Mouse (Mus musculus): ENCODE measurements at regions not wholly inside any gene's neighbourhood (a gene's known extent, or its start where the extent isn't known, plus 50 kb on each side); places are given as distances from the start of the nearest gene placed in this dataset.

DNA sequence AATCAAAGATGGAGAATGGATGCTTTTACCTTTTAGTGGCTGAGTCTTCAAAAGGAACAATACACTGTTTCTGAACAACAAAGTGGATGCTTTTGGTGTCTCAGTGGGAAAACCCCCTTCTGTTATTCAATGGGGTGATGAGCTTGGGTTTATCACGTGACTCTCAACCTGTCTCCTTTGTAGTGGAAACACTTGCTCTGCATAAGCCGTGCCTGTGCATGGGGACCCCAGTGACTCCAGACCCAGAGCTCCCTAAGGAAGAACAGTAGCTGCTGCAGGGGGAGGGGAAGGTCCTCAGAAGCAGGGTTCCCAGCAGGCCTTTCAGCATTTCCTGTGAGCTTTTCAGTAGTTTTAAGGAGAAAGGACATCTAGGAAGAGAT, 83.9 kb upstream of the Ankrd50 start:
- TF ChIP-seq CTCF (IDR thresholded peaks at IDR 0.05; ENCODE audit: low read depth) (no peak), EP300 (IDR thresholded peaks at IDR 0.05; ENCODE audit: low read depth) (no peak)
